Mouse (Mus musculus): ENCODE measurements at regions not wholly inside any gene's neighbourhood (a gene's known extent, or its start where the extent isn't known, plus 50 kb on each side); places are given as distances from the start of the nearest gene placed in this dataset.
A peak's percentile ranks its signal among the peaks of the same experiment; 100 is the strongest.

DNA sequence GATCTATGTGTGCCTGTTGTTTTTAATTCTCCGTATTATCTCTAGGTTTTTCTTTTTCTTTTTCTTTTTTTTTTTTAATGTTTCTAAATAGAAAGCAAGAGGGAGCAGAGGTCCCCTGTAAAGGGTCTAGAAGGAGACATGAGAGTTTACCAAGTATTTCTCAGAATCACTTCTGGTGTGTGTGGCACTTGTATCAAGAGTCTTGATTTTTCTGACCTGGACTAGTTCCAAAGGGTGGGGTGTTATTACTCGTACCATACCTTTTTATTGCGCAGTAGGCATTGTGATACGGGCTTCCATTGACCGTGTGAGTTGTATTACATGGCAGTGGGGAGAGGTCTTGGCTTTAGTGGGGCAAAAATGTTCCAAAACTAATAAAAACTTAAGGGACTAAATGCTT is 63.2 kb upstream of the Bmp6 start:
- H3K4me2 ChIP-seq (ENCODE audit: low read length): no peak overlapping the region
- no peak overlapping the region for H3K9ac ChIP-seq (ENCODE audit: low read depth, low read length)
- no peak overlapping the region for H3K27ac ChIP-seq (ENCODE audit: low read length)
- H3K4me1 ChIP-seq (ENCODE audit: control insufficient read depth, insufficient read depth, low read length): no peaks in the 10 kb centered on the region
- ATAC-seq: no peak
- H3K9me3 ChIP-seq (replicated peaks; ENCODE audit: control insufficient read depth, low read length, poor library complexity, severe bottlenecking): no peaks in the 10 kb centered on the region
- no peak overlapping the region for H3K4me3 ChIP-seq (ENCODE audit: low read depth, low read length)
- 92% methylated on average over 5 of the region's 5 CpGs for WGBS
- H3K36me3 ChIP-seq (ENCODE audit: control insufficient read depth, insufficient read depth, low read length): no peaks in the 10 kb centered on the region
- H3K27me3 ChIP-seq (ENCODE audit: control insufficient read depth, insufficient read depth, low read depth, low read length): no peaks in the 10 kb centered on the region

DNA sequence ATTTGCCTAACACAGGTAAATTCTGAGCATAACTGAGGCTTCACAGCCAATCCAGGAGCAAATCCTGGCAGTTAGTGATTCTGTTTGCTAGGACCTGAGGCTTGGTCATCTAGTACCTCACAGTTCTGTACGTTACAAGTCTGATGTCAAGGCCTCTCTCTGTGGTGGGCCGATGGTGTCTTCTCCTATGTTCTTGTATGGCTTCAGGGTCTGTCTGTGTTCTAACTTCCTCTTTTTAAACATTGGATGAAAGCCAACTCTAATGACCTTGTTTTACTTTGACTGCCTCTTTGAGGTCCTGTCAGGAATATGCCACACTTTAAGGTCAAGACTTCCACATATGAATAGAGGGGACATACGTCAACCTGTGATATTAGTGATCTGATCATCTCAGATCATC is 56.9 kb upstream of the Bmp6 start:
- Histone ChIP-seq H3K4me1 (ENCODE audit: control insufficient read depth, insufficient read depth, low read length) (0 out of 2 replicates have a peak, but pooled peaks cover 2% of the 10 kb centered on the region), H3K36me3 (ENCODE audit: control insufficient read depth, insufficient read depth, low read length) (no peaks in the 10 kb centered on the region), H3K9me3 (replicated peaks; ENCODE audit: control insufficient read depth, low read length, poor library complexity, severe bottlenecking) (no peaks in the 10 kb centered on the region), H3K27me3 (ENCODE audit: control insufficient read depth, insufficient read depth, low read depth, low read length) (no peaks in the 10 kb centered on the region), H3K4me3 (ENCODE audit: low read depth, low read length) (no peak overlapping the region), H3K27ac (ENCODE audit: low read length) (no peak overlapping the region), H3K4me2 (ENCODE audit: low read length) (no peak overlapping the region), H3K9ac (ENCODE audit: low read depth, low read length) (no peak overlapping the region)
- no peak for ATAC-seq
- 91% methylated on average over 3 of the region's 3 CpGs for WGBS

DNA sequence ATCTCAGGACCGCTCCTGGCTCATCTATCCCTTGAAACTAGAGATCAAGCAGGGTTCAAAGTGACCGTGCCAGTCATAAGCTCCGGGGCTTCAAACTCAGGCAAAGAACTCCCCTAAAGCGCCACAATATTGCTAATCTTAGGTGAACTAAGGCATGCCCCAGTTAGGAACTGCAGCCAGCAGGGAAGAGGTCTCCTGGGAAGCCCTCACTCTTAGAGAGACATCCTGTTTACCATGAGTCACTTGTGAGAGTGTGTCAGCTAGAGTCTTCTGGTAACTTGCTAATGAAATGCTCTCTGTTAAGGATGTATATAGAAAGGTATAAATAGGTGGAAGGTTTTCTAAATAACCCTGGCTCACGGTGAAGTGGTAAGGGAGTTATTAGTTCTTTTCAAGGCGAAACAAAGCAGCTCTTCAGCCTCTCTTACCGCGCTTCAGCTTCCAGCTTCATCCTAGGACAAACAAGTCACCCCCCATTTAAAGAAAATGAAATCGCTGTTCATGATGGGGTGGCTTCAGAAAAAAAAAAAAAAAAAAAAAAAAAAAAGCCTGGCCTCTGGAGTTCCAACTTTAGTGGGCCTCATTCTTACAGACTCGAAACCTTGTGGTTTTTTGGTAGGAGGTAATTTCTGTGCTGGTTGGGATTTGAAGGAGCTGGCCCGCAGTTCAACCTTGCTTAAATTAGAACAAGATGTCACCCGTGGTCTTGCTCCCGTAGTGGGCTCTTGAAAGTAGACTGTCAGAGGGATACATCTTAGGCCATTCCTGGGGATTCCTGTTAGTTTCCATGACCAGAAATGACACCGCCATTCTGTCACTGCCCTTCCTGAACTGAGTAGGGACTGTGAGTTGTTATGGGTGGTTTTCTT is 56.1 kb upstream of the Bmp6 start:
- ATAC-seq: no peak
- Histone ChIP-seq H3K27ac (ENCODE audit: low read length) (no peak overlapping the region), H3K36me3 (ENCODE audit: control insufficient read depth, insufficient read depth, low read length) (no peaks in the 10 kb centered on the region), H3K4me1 (ENCODE audit: control insufficient read depth, insufficient read depth, low read length) (0 out of 2 replicates have a peak, but pooled peaks cover 2% of the 10 kb centered on the region), H3K9me3 (replicated peaks; ENCODE audit: control insufficient read depth, low read length, poor library complexity, severe bottlenecking) (no peaks in the 10 kb centered on the region), H3K9ac (ENCODE audit: low read depth, low read length) (no peak overlapping the region), H3K4me3 (ENCODE audit: low read depth, low read length) (no peak overlapping the region), H3K27me3 (ENCODE audit: control insufficient read depth, insufficient read depth, low read depth, low read length) (no peaks in the 10 kb centered on the region), H3K4me2 (ENCODE audit: low read length) (no peak overlapping the region)
- WGBS: 84% methylated on average over 14 of the region's 14 CpGs

DNA sequence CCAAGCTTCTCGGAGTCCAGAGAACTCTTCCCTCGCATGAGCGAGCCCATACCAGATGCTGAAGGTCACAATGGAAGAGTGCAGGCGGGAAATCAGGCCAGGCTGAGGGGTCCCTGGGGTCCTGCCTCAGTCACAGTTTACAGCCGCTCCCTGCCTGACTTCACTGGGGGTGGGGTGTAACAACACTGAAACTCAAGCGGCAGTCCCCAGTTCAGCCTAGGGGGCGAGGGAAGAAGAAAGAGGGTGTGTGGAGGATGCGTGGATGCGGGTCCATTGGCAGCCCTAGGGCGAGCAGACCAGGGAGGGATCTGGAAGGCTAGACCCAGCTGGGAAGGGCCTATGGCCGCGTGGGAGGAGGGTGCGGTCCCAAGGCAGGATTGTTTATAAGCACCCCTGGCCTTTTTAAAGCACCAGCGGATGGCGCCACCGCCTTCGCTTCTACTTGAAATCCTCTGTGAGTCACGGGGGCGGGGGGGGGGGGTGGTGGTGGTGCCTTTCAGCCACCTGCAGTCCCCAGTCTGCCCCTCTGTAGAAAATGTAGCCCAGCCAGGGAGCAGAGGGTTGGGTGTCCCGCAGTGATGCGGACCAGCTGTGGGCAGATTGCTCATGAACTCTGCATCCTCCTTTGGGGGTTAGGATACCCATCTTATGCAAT is 54.5 kb upstream of the Bmp6 start:
- Histone ChIP-seq H3K9me3 (replicated peaks; ENCODE audit: control insufficient read depth, low read length, poor library complexity, severe bottlenecking) (no peaks in the 10 kb centered on the region), H3K36me3 (ENCODE audit: control insufficient read depth, insufficient read depth, low read length) (no peaks in the 10 kb centered on the region), H3K27ac (ENCODE audit: low read length) (no peak overlapping the region), H3K4me2 (ENCODE audit: low read length) (peak overlapping the region; percentile 36), H3K4me3 (ENCODE audit: low read depth, low read length) (no peak overlapping the region), H3K4me1 (ENCODE audit: control insufficient read depth, insufficient read depth, low read length) (0 out of 2 replicates have a peak, but pooled peaks cover 2% of the 10 kb centered on the region), H3K9ac (ENCODE audit: low read depth, low read length) (peak overlapping the region; percentile 2; the same call in 1 of the 2 replicates), H3K27me3 (ENCODE audit: control insufficient read depth, insufficient read depth, low read depth, low read length) (no peaks in the 10 kb centered on the region)
- 0 out of 2 replicates have a peak, but pooled peaks have one; percentile 28 for ATAC-seq
- 29% methylated on average over 19 of the region's 21 CpGs for WGBS

DNA sequence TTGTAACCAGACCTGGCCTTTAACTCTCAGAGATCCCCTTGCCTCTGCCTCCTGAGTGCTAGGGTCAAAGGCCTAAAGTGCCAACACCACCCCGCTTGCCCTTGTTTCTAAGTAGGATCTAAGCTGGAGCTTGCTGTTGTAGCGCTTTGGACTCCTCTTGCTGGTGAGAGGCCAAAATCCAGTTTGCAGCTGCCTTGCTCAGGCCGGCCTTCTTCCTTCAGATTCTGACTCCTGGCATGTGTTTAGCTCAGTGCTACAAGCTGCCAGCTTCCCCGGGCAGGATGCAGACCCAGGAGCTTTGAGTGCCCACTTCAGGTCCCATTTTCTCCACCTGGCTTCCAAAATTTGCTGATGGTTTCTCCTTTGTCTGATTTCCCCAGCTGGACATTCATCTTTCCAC is 53.4 kb upstream of the Bmp6 start:
- H3K4me1 ChIP-seq (ENCODE audit: control insufficient read depth, insufficient read depth, low read length): 0 out of 2 replicates have a peak, but pooled peaks cover 2% of the 10 kb centered on the region
- no peaks in the 10 kb centered on the region for H3K9me3 ChIP-seq (replicated peaks; ENCODE audit: control insufficient read depth, low read length, poor library complexity, severe bottlenecking)
- H3K9ac ChIP-seq (ENCODE audit: low read depth, low read length): no peak overlapping the region
- H3K27me3 ChIP-seq (ENCODE audit: control insufficient read depth, insufficient read depth, low read depth, low read length): no peaks in the 10 kb centered on the region
- WGBS: 92% methylated on average over 4 of the region's 4 CpGs
- H3K36me3 ChIP-seq (ENCODE audit: control insufficient read depth, insufficient read depth, low read length): no peaks in the 10 kb centered on the region
- no peak overlapping the region for H3K27ac ChIP-seq (ENCODE audit: low read length)
- H3K4me2 ChIP-seq (ENCODE audit: low read length): no peak overlapping the region
- ATAC-seq: no peak
- H3K4me3 ChIP-seq (ENCODE audit: low read depth, low read length): no peak overlapping the region
